Mouse (Mus musculus) frontal cortex, adult 2 months (tissue): ENCODE measurements at regions not wholly inside any gene's neighbourhood (a gene's known extent, or its start where the extent isn't known, plus 50 kb on each side); places are given as distances from the start of the nearest gene placed in this dataset.

Source experiments
- DNase-seq, 2 experiments: peaks; one replicate each; pipeline ENCODE4 v3.0.0; 2022; ENCODE audit warnings: low spot score in 1 of 2; ENCODE audit errors: extremely low spot score in 1 of 2

DNA sequence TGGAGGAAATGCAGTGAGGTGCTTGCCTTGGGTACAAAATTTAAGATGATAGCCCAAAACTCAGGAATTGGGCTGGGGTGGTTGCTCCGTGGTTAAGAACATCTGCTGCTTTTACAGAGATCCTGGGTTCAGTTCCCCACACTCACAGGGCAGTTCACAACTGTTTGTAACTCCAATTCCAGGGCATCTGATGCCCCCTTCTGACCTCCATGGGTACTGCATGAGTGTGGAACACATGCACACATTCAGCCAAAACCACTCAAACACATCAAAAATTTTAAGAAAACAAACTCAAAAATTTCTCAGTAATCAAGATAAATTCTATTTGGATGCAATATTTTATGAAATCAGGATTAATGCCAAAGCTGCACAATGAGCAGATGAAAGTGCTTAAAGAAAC, 157.8 kb upstream of the H2al1a start:
- DNase-seq, result no peak

DNA sequence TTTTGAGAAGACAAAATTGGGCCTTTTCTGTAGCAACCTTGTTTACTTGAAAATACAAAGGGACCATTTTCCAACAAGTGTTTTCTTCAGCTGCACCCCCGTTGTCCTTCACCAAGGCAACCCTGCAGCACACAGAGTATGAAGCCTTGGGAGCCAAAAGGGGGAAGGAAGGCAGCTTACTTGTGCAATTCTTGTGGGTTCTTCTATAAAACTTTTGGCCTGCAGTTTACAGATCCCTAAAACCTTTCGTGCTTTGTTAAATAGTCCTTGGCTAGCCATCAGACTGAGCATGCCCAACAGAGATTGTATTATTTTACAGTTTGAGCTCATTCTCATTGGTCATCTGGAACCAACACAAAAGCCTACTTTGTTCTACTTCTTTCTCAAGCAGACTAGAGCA, 140.6 kb upstream of the H2al1a start:
- DNase-seq, result peak; percentile 7 to 17

DNA sequence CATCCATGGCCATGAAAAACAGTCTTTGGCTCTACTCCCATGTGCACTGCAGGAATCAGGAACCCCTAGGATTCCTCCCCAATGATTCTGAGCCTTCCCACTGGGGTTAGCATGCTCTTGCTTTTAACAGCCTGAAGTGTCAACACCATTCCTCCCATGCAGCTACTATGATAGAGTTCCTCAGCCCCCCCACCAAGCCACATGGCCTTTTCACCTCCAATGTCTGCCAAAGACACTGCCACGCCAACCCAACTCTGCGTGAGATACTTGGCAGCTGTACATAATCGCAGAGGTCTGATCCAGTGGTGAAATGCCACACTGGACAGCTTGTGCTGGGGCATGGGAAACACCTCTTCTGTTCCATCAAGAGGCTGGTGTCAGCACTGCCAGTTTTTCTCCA, 128.6 kb upstream of the H2al1a start:
- no peak for DNase-seq

DNA sequence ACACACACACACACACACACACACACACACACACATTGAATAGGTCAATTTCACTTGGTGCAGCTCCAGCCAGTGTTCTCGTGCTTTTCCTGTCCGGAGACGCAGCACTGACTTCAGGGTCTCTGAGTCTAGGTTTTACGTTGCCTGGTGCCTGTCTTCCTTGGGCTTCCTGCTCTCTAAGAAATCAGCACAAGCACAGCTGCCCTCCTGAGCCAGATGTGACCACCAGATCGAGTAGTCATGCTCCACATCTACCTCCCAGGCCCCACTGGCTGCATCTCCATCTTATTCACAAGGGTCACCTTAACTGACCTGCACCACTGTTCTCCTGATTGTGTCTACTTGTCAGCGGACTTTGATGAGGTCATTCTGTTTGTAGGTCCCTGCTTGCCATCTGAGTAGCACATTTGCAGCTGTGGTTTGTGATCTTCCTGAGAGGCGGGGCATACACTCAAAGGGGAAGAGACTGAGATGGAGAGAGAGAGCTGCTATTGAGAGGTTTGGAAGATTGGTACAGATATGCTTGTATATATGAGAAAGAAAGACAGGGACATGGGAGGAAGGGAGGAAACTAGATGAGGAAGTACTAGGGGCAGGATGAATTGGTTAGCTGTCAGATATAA, 118.8 kb upstream of the H2al1a start:
- DNase-seq, result no peak

DNA sequence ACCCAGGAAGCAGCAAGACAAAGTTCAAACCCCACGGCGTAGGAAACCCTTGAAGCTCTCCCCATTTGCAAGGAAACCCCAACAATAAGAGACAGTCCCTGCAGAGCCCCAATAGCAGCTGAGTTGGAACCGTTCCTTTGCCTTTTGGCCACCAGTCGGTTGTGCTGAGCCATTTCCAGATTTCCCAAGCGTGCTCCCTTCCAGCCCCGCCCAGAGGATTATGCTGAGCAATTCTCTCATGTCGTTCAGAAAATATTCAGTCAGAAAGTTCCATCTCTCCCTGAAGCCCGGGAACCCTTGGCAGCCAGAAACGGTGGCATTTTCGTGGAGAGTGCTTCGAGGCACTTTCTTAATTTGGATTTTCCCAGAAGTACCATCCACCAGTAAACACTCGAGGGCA, 117.2 kb upstream of the H2al1a start:
- DNase-seq, result no peak

DNA sequence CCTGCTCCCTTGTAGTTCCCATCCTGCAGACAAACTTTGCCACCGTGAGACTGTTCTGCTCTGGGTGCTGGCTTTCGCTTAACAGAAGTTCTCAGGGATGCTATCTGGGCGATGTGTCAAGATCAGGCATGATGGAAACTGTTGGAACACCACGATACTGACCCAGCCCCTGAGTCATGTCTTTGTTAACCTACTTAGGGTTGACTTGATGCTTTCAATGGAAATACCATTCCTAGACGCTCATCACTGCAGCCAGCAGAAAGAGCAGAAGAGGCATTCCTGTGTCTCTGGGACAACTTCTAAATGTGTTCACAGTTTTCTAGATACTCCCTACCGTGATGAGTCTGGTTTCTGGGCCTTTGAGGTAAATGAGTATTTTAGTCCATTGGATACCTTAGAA, 108.2 kb upstream of the H2al1a start:
- DNase-seq, result no peak

DNA sequence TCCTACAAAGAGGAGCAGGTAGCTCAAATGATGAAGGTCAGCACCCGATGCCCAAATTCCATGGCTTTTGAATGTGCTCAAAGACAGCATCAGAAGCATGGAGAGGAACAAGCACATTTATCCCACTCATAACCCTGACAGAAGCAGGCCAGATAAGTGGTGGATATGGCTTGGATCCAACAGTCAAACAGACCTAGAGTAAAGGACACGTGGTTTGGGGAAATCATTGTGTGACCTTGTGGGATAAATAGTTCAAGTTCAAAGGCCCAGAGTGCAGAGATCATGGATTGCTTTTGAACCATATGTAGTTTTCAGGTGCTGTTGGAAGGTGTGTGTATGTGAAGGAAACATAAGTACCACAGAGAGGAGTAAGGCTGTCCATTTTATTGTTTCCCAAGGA, 94.9 kb upstream of the H2al1a start:
- DNase-seq, result no peak

DNA sequence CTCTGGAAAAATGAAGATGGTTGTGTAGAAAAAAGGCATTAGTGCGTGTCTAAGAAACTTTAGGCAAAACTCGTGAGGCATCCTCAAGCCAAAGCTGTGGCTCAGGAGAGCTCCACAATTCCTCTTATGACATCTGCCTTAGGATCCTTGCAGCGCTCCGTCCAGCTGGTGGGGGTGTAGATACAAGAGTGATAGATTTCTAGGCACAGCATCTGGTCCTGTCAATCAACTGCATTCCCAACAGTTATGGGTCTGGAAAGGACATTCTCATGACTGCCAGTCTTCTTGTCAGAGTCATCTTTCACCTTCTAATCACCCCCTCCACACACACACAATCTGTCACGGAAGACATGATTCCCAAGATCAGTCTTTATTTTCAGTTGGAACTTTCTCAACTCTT, 89.2 kb upstream of the H2al1a start:
- no peak for DNase-seq

DNA sequence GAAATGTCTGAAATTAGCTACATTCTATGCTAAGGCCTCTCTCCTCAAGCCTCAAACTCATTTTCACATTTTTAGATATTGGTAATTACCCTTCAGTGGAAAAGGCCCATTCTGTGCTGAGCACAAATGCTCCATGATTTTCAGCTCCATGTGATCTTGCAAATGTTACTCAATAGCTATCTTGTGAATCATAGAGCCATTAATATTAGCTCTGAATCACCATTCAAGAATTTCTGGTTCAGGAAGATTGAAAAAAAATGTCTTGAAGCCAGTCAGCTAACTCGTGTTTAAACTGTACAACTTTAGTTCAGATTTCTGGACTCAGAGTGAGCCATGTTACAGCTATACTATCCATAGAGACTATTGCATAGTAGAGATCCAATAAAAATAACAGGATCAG, 86.2 kb upstream of the H2al1a start:
- DNase-seq, result no peak

DNA sequence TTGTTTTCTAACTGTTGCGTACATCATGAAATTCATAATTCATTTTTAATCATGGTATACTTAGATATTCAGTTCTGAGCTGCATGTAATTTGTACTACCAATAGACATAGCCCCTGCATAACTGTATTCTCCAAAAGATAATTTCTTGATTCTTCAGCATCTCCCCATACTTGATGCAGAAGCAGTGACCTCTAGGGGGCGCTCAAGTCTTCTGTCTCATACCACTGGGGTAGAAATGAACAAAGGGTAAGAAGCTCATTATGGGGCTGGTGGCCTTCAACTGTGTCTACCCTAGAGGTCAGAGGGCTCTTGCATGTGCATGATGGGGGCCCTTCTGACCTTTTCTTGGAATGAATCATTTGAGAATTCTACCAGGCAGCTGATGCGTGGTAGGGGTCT, 85.6 kb upstream of the H2al1a start:
- peak; percentile 1 to 70 for DNase-seq

DNA sequence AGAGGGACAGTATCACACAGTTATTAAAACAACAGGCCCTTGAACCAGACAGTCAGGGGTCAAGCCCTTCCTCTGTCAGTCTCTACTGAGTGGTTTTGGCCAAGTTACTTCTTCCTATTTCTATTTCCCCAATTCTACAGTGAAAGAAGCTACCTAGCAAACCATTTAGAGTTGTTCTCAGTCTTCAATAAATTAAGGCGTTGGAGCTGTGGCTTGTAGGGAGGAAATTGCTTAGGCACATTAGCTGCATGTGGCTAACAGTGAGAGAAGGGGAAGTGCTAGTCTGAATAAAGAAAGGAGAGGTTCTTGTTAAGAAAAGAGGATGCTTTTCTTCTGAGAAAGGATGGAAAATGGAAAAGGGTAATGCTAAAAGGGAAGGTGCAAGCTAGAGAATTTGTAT, 60.0 kb upstream of the H2al1a start:
- DNase-seq, result no peak

DNA sequence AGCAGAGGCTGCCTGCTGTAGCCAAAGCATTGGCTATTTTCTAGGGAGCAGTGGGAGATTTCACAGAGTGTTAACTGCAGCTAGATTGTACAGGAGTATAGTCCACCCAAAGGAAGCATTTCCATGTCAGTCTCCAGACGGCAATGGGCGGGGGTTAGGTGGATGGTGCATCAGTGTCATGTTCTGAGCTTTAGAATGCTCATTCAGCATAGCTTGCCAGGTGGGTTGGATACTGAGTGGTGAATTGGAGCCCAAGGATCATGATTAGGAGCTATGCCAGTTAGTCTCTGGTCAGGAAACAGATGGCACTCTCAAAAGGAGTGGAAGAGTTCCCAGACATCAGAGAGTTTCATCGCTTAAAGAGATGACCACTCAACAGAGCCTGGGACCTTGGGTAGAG, 53.5 kb upstream of the H2al1a start:
- no peak for DNase-seq
